Mouse (Mus musculus) heart, embryonic 11.5 days (tissue): ENCODE measurements at regions not wholly inside any gene's neighbourhood (a gene's known extent, or its start where the extent isn't known, plus 50 kb on each side); places are given as distances from the start of the nearest gene placed in this dataset.

ENCODE experiments used
- ATAC-seq: fragments of 200-750 bp; cut with Nextera tagmentation; replicated peaks from 2 replicates; pipeline ENCODE4 v1.8.0; 2017; ENCODE audit warnings: moderate library complexity; ENCODE audit not compliant: insufficient number of reproducible peaks, low FRiP score, low TSS enrichment
- H3K27ac ChIP-seq: fragments of 300-500 bp; sonication (generic); 2 replicates; pipeline ENCODE4 v1.5.1; 2014; ENCODE audit warnings: mild to moderate bottlenecking, low read depth, low read length
- H3K27me3 ChIP-seq: fragments of 300-500 bp; sonication (generic); 2 replicates; pipeline ENCODE4 v1.6.1; 2014; ENCODE audit warnings: mild to moderate bottlenecking, low read length, mixed read lengths; ENCODE audit not compliant: control insufficient read depth, insufficient read depth
- H3K36me3 ChIP-seq: fragments of 300-500 bp; sonication (generic); 2 replicates; pipeline ENCODE4 v1.6.1; 2014; ENCODE audit warnings: mild to moderate bottlenecking, low read length, moderate library complexity, mixed read lengths; ENCODE audit not compliant: control insufficient read depth, insufficient read depth
- H3K4me1 ChIP-seq: fragments of 300-500 bp; sonication (generic); 2 replicates; pipeline ENCODE4 v1.6.1; 2014; ENCODE audit warnings: low read length; ENCODE audit not compliant: control insufficient read depth, insufficient read depth
- H3K4me2 ChIP-seq: fragments of 300-500 bp; sonication (generic); 2 replicates; pipeline ENCODE4 v1.6.1; 2014; ENCODE audit warnings: mild to moderate bottlenecking, moderate library complexity
- H3K4me3 ChIP-seq: fragments of 300-500 bp; sonication (generic); 2 replicates; pipeline ENCODE4 v1.5.1; 2014; ENCODE audit warnings: low read depth, low read length
- H3K9ac ChIP-seq: fragments of 300-500 bp; sonication (generic); 2 replicates; pipeline ENCODE4 v1.6.1; 2014; ENCODE audit warnings: mild to moderate bottlenecking, low read depth, low read length, moderate library complexity
- H3K9me3 ChIP-seq: fragments of 300-500 bp; sonication (generic); replicated peaks from 2 replicates; pipeline ENCODE4 v1.6.1; 2016; ENCODE audit warnings: low read length; ENCODE audit not compliant: control insufficient read depth
- WGBS: fragments of 180-500 bp; shearing (Covaris S2); extraction: QIAGEN DNeasy Blood & Tissue Kit; methylation state at CpG from one replicate; pipeline ENCODE4 v1.1.7; 2014; ENCODE audit not compliant: insufficient replicate concordance; 5-methylcytosine and 5-hydroxymethylcytosine counted together

- 0 out of 2 replicates have a peak, but pooled peaks have one; percentile 49 for ATAC-seq
- peaks cover 4% of the 10 kb centered on the region; the same call in 1 of the 2 replicates for H3K4me1 ChIP-seq
- 0 out of 2 replicates have a peak overlapping the region, but pooled peaks have one; percentile 6 for H3K27ac ChIP-seq
- H3K4me3 ChIP-seq: no peak overlapping the region
- no peaks in the 10 kb centered on the region for H3K9me3 ChIP-seq
- H3K27me3 ChIP-seq: no peaks in the 10 kb centered on the region
- H3K9ac ChIP-seq: no peak overlapping the region
- H3K4me2 ChIP-seq: 0 out of 2 replicates have a peak overlapping the region, but pooled peaks have one; percentile 6
- H3K36me3 ChIP-seq: no peaks in the 10 kb centered on the region
- 46% methylated on average over 11 of the region's 11 CpGs for WGBS
These were observed 143.6 kb upstream of the Adgrl4 start for GRCm38 (mm10) chr3:151293981-151294605.

- no peak overlapping the region for H3K27ac ChIP-seq
- ATAC-seq: no peak
- H3K4me3 ChIP-seq: no peak overlapping the region
- no peak overlapping the region for H3K4me2 ChIP-seq
- H3K9me3 ChIP-seq: no peaks in the 10 kb centered on the region
- H3K9ac ChIP-seq: no peak overlapping the region
- H3K36me3 ChIP-seq: no peaks in the 10 kb centered on the region
- peaks cover 4% of the 10 kb centered on the region; the same call in 1 of the 2 replicates for H3K4me1 ChIP-seq
- H3K27me3 ChIP-seq: no peaks in the 10 kb centered on the region
- WGBS: 74% methylated on average over 7 of the region's 7 CpGs
These were observed 143.1 kb upstream of the Adgrl4 start for GRCm38 (mm10) chr3:151294606-151295005.

- Histone ChIP-seq H3K27me3 (no peaks in the 10 kb centered on the region), H3K9me3 (no peaks in the 10 kb centered on the region), H3K4me2 (no peak overlapping the region), H3K36me3 (no peaks in the 10 kb centered on the region), H3K4me3 (no peak overlapping the region), H3K27ac (no peak overlapping the region), H3K9ac (no peak overlapping the region), H3K4me1 (peaks cover 4% of the 10 kb centered on the region; the same call in 1 of the 2 replicates)
- WGBS: 57% methylated on average over 9 of the region's 9 CpGs
- ATAC-seq: no peak
These were observed 142.7 kb upstream of the Adgrl4 start for GRCm38 (mm10) chr3:151295027-151295426.

- Histone ChIP-seq H3K9me3 (no peaks in the 10 kb centered on the region), H3K27ac (no peak overlapping the region), H3K4me2 (no peak overlapping the region), H3K9ac (no peak overlapping the region), H3K36me3 (no peaks in the 10 kb centered on the region), H3K4me1 (peaks cover 4% of the 10 kb centered on the region; the same call in 1 of the 2 replicates), H3K4me3 (no peak overlapping the region), H3K27me3 (no peaks in the 10 kb centered on the region)
- 56% methylated on average over 2 of the region's 2 CpGs for WGBS
- ATAC-seq: no peak
These were observed 139.4 kb upstream of the Adgrl4 start for GRCm38 (mm10) chr3:151298325-151298724.

- WGBS: 87% methylated on average over 4 of the region's 4 CpGs
- H3K27ac ChIP-seq: no peak overlapping the region
- no peaks in the 10 kb centered on the region for H3K4me1 ChIP-seq
- no peaks in the 10 kb centered on the region for H3K9me3 ChIP-seq
- no peak overlapping the region for H3K4me3 ChIP-seq
- no peaks in the 10 kb centered on the region for H3K36me3 ChIP-seq
- H3K9ac ChIP-seq: no peak overlapping the region
- no peak for ATAC-seq
- H3K4me2 ChIP-seq: no peak overlapping the region
- no peaks in the 10 kb centered on the region for H3K27me3 ChIP-seq
These were observed 132.3 kb upstream of the Adgrl4 start for GRCm38 (mm10) chr3:151305402-151305801.

GRCm38 (mm10) chr3:151307975-151308374 lies 129.7 kb upstream of the Adgrl4 start:
- Histone ChIP-seq H3K36me3 (no peaks in the 10 kb centered on the region), H3K4me3 (no peak overlapping the region), H3K9me3 (no peaks in the 10 kb centered on the region), H3K9ac (no peak overlapping the region), H3K4me2 (no peak overlapping the region), H3K27ac (no peak overlapping the region), H3K27me3 (no peaks in the 10 kb centered on the region), H3K4me1 (no peaks in the 10 kb centered on the region)
- no peak for ATAC-seq
- 46% methylated on average over 4 of the region's 4 CpGs for WGBS

- Histone ChIP-seq H3K27me3 (no peaks in the 10 kb centered on the region), H3K4me2 (no peak overlapping the region), H3K9me3 (no peaks in the 10 kb centered on the region), H3K27ac (no peak overlapping the region), H3K9ac (no peak overlapping the region), H3K4me3 (no peak overlapping the region), H3K4me1 (no peaks in the 10 kb centered on the region), H3K36me3 (no peaks in the 10 kb centered on the region)
- 15% methylated on average over 3 of the region's 3 CpGs for WGBS
- ATAC-seq: no peak; the same call in 1 of the 2 replicates
These were observed 113.9 kb upstream of the Adgrl4 start for GRCm38 (mm10) chr3:151323835-151324234.

GRCm38 (mm10) chr3:151329801-151330200 lies 107.9 kb upstream of the Adgrl4 start:
- no peak overlapping the region for H3K27ac ChIP-seq
- no peak for ATAC-seq
- H3K9me3 ChIP-seq: no peaks in the 10 kb centered on the region
- H3K36me3 ChIP-seq: no peaks in the 10 kb centered on the region
- H3K4me3 ChIP-seq: no peak overlapping the region
- H3K4me1 ChIP-seq: peaks cover 3% of the 10 kb centered on the region; the same call in 1 of the 2 replicates
- whole genome bisulfite sequencing: 79% methylated on average over 4 of the region's 4 CpGs
- no peak overlapping the region for H3K9ac ChIP-seq
- H3K27me3 ChIP-seq: no peaks in the 10 kb centered on the region
- no peak overlapping the region for H3K4me2 ChIP-seq

- WGBS: 29% methylated on average over 2 of the region's 2 CpGs
- no peak overlapping the region for H3K27ac ChIP-seq
- H3K36me3 ChIP-seq: no peaks in the 10 kb centered on the region
- H3K4me3 ChIP-seq: no peak overlapping the region
- no peak overlapping the region for H3K9ac ChIP-seq
- no peaks in the 10 kb centered on the region for H3K27me3 ChIP-seq
- no peak overlapping the region for H3K4me2 ChIP-seq
- peaks cover 3% of the 10 kb centered on the region; the same call in 1 of the 2 replicates for H3K4me1 ChIP-seq
- ATAC-seq: no peak
- H3K9me3 ChIP-seq: no peaks in the 10 kb centered on the region
These were observed 105.8 kb upstream of the Adgrl4 start for GRCm38 (mm10) chr3:151331906-151332305.
